Mouse (Mus musculus): ENCODE results near the gene Asic4. TPM values are rescaled to one million over a fixed set of nuclear protein-coding genes. Genes with fewer than 3 reads are reported as not detected.

The Asic4 gene
- total and polyA plus RNA-seq, 2 experiments from 2014 or later, result 54.8 to 180 TPM

GRCm38 (mm10) chr1:75423780-75424390 is 26.4 kb upstream of the Asic4 start:
- Histone ChIP-seq H3K9me3 (ENCODE audit: low read length) (no peaks in the 10 kb centered on the region), H3K4me2 (ENCODE audit: low read depth, low read length, poor library complexity, severe bottlenecking) (no peak overlapping the region), H3K27me3 (ENCODE audit: insufficient read depth, low read length) (peaks cover 20% of the 10 kb centered on the region), H3K27ac (ENCODE audit: low read depth, low read length) (no peak overlapping the region), H3K4me1 (ENCODE audit: insufficient read depth, low read length) (no peaks in the 10 kb centered on the region; the same call in 1 of the 2 replicates), H3K4me3 (ENCODE audit: low read depth, low read length) (no peak overlapping the region), H3K9ac (replicated peaks; ENCODE audit: low read length, poor library complexity, severe bottlenecking) (no peak overlapping the region), H3K36me3 (ENCODE audit: insufficient read depth, low read length) (peaks cover 11% of the 10 kb centered on the region; the same call in 1 of the 2 replicates)
- 57% methylated on average over 11 of the region's 11 CpGs for WGBS
- DNase-seq (ENCODE audit: low spot score) (no peak), ATAC-seq (ENCODE audit: low FRiP score) (no peak)
- TF ChIP-seq CTCF (IDR thresholded peaks at IDR 0.05), result no peak

- DNase-seq (ENCODE audit: low spot score) (peak; percentile 73), ATAC-seq (ENCODE audit: low FRiP score) (no peak)
- H3K36me3 ChIP-seq (ENCODE audit: insufficient read depth, low read length), result peaks cover 19% of the 10 kb centered on the region; the same call in 1 of the 2 replicates
- TF ChIP-seq CTCF (IDR thresholded peaks at IDR 0.05), result peak; percentile 72
- no peak overlapping the region for H3K9ac ChIP-seq (replicated peaks; ENCODE audit: low read length, poor library complexity, severe bottlenecking)
- 36% methylated on average over 10 of the region's 10 CpGs for WGBS
- H3K27me3 ChIP-seq (ENCODE audit: insufficient read depth, low read length), result peaks cover 14% of the 10 kb centered on the region; the same call in 1 of the 2 replicates
- H3K4me1 ChIP-seq (ENCODE audit: insufficient read depth, low read length), result no peaks in the 10 kb centered on the region; the same call in 1 of the 2 replicates
- H3K4me2 ChIP-seq (ENCODE audit: low read depth, low read length, poor library complexity, severe bottlenecking), result no peak overlapping the region
- no peak overlapping the region for H3K4me3 ChIP-seq (ENCODE audit: low read depth, low read length)
- no peak overlapping the region for H3K27ac ChIP-seq (ENCODE audit: low read depth, low read length)
- H3K9me3 ChIP-seq (ENCODE audit: low read length), result no peaks in the 10 kb centered on the region
These were observed 24.3 kb upstream of the Asic4 start for GRCm38 (mm10) chr1:75425796-75426471.

- Histone ChIP-seq H3K4me3 (ENCODE audit: low read depth, low read length) (peak within 1 kb of the TSS; percentile 52), H3K27ac (ENCODE audit: low read depth, low read length) (peak within 1 kb of the TSS; percentile 73), H3K9ac (replicated peaks; ENCODE audit: low read length, poor library complexity, severe bottlenecking) (peak within 1 kb of the TSS; percentile 72), H3K36me3 (ENCODE audit: insufficient read depth, low read length) (peaks cover 8% of the 10 kb centered on the region; the same call in 1 of the 2 replicates), H3K9me3 (ENCODE audit: low read length) (no peaks in the 10 kb centered on the region), H3K4me2 (ENCODE audit: low read depth, low read length, poor library complexity, severe bottlenecking) (peak within 1 kb of the TSS; percentile 58), H3K27me3 (ENCODE audit: insufficient read depth, low read length) (no peaks in the 10 kb centered on the region), H3K4me1 (ENCODE audit: insufficient read depth, low read length) (peaks cover 7% of the 10 kb centered on the region; the same call in 1 of the 2 replicates)
- DNase-seq (ENCODE audit: low spot score), result peak; percentile 92
- no peak for TF ChIP-seq CTCF (IDR thresholded peaks at IDR 0.05)
- 4% methylated on average over 28 of the region's 28 CpGs for WGBS
- ATAC-seq (ENCODE audit: low FRiP score), result peak; percentile 70; the same call in 1 of the 2 replicates
These were observed 14.5 kb upstream of the Asic4 start, which contains the start of gene Gmppa for GRCm38 (mm10) chr1:75435475-75436328. Gmppa (plus strand) TSS chr1:75435930.

- no peaks in the 10 kb centered on the region for H3K27me3 ChIP-seq (ENCODE audit: insufficient read depth, low read length)
- H3K27ac ChIP-seq (ENCODE audit: low read depth, low read length), result no peak overlapping the region
- DNase-seq (ENCODE audit: low spot score) (no peak), ATAC-seq (ENCODE audit: low FRiP score) (no peak)
- TF ChIP-seq CTCF (IDR thresholded peaks at IDR 0.05), result no peak
- no peak overlapping the region for H3K9ac ChIP-seq (replicated peaks; ENCODE audit: low read length, poor library complexity, severe bottlenecking)
- WGBS, result 77% methylated on average over 8 of the region's 9 CpGs
- H3K9me3 ChIP-seq (ENCODE audit: low read length), result no peaks in the 10 kb centered on the region
- 0 out of 2 replicates have a peak, but pooled peaks cover 2% of the 10 kb centered on the region for H3K36me3 ChIP-seq (ENCODE audit: insufficient read depth, low read length)
- peaks cover 13% of the 10 kb centered on the region for H3K4me1 ChIP-seq (ENCODE audit: insufficient read depth, low read length)
- H3K4me3 ChIP-seq (ENCODE audit: low read depth, low read length), result no peak overlapping the region
- H3K4me2 ChIP-seq (ENCODE audit: low read depth, low read length, poor library complexity, severe bottlenecking), result no peak overlapping the region
These were observed 11.5 kb upstream of the Asic4 start for GRCm38 (mm10) chr1:75438782-75439181.

- H3K9ac ChIP-seq (replicated peaks; ENCODE audit: low read length, poor library complexity, severe bottlenecking), result no peak overlapping the region
- TF ChIP-seq CTCF (IDR thresholded peaks at IDR 0.05), result no peak
- H3K4me1 ChIP-seq (ENCODE audit: insufficient read depth, low read length), result peaks cover 17% of the 10 kb centered on the region
- DNase-seq (ENCODE audit: low spot score), result no peak
- WGBS, result 91% methylated on average over 7 of the region's 7 CpGs
- no peak overlapping the region for H3K4me3 ChIP-seq (ENCODE audit: low read depth, low read length)
- 0 out of 2 replicates have a peak, but pooled peaks cover 4% of the 10 kb centered on the region for H3K27me3 ChIP-seq (ENCODE audit: insufficient read depth, low read length)
- no peak overlapping the region for H3K27ac ChIP-seq (ENCODE audit: low read depth, low read length)
- no peak for ATAC-seq (ENCODE audit: low FRiP score)
- H3K36me3 ChIP-seq (ENCODE audit: insufficient read depth, low read length), result 0 out of 2 replicates have a peak, but pooled peaks cover 2% of the 10 kb centered on the region
- H3K9me3 ChIP-seq (ENCODE audit: low read length), result no peaks in the 10 kb centered on the region
- H3K4me2 ChIP-seq (ENCODE audit: low read depth, low read length, poor library complexity, severe bottlenecking), result no peak overlapping the region
These were observed 9.6 kb upstream of the Asic4 start for GRCm38 (mm10) chr1:75440661-75441060.

Measured in midbrain, postnatal 0 days (tissue).